Mouse (Mus musculus) left cerebral cortex, postnatal 36 days (tissue): ENCODE results near the gene Olfr1366. TPM values are rescaled to one million over a fixed set of nuclear protein-coding genes. Genes with fewer than 3 reads are reported as not detected.
A peak's percentile ranks its signal among the peaks of the same experiment; 100 is the strongest.
"Not testable (repeated sequence)": the region's sequence is repeated elsewhere in the genome, so short reads cannot be mapped to it uniquely, and the experiment has no call there.

ENCODE experiments used
- DNase-seq, 2 experiments: peaks; one replicate each; pipeline ENCODE4 v3.0.0; 2021 to 2022; ENCODE audit warnings: low spot score in 2 of 2, mixed read lengths in 1 of 2
- intact Hi-C: fragments of 180-260 bp; cut with DNase I; formaldehyde crosslinking; loops from one replicate; pipeline ENCODE4 v1.15.1; 2025
- total RNA-seq, 2 experiments: library from RNA; stranded (reverse); gene quantifications; 2 replicates each; pipeline ENCODE4 v1.2.3; 2021

Olfr1366 gene
- not detected for total RNA-seq

GRCm38 (mm10) chr13:21542708-21543107 is at the start of gene Olfr1366:
TSS of gene Olfr1366 (minus strand) at chr13:21542808.
- DNase-seq: no peak
- intact Hi-C loops: no loop called here

- intact Hi-C loops: no loop called here
- no peak for DNase-seq
These were observed 49.0 kb upstream of the Olfr1366 start for GRCm38 (mm10) chr13:21591618-21592017.

DNA sequence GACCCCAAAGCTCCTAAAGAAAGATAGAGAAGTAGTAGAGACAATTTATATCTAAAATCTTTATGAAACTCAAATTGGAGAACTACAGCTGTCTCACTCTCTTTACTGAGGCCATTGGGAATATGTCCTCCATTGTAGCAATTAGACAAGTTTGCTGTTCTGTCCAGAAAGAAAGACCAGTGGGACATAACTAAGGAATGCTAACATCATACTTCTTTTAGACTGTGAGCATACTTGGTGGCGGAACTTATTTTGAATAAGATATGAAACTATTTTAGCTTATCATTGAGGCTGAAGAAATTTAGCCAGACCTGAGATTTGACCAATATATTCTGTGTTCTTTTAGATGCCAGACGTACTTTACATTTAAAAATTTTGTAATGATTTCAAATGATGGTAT is 39.1 kb upstream of the Olfr1366 start, which contains the start of gene Olfr1364:
TSS of gene Olfr1364 (minus strand) at position 101 of the 400 bp plus-strand sequence.
- no peak for DNase-seq
- intact Hi-C loops: no loop called here

DNA sequence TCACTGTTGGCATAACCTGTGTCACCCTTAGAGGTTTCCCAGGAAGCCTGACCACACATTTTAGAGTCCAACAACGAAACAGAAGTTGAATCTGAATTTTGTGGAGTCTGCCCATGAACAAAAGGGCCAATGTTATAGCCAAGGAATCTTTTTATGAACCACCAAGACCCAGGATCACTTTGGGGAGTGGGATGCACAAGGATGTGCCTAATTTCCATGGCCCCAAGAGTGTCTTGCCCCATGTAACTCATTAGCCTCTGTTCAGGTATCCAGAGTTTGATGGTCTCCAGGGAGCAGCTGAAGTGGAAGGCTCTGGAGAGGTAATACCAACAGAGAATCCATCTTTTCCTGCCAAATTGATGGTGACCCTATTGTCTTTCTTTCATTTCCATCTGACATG is 17.2 kb upstream of the Olfr1366 start, which contains the start of gene Olfr1535:
TSS of gene Olfr1535 (minus strand) at position 101 of the 400 bp plus-strand sequence.
- DNase-seq: no peak
- intact Hi-C loops: no loop called here

DNA sequence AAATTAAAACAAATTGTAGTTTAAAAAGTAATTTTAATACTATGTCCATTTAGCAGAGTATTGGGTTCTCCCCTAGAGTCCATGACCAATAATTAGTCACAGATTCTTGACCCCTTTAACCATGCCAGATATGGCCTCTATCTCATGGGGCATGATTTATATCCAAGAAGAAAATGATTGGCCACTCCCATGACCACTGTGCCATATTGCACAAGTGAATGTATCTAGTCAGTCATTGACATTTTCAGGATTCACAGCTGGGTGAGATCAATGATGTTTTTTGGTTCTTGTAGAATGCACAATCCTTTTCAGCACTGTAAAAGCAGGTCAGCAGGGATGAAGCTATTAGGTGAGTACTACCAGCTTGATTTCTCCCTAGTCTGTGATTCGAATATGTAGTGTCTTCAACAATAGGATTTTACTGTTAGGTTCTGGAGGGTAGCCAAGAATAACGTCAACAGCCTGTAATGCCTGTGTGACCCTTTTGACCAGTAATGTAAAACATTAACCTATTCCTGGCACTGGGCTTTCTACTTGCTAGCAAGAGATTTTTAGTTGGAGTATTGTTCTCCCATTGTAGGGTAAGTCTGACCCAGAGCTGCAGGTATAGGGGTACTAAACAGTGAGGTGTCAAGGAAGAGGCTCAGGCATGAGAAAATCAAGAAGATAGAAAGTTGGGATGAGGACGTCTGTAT is 8.0 kb upstream of the Olfr1366 start:
- intact Hi-C loops: no loop called here
- DNase-seq: no peak

DNA sequence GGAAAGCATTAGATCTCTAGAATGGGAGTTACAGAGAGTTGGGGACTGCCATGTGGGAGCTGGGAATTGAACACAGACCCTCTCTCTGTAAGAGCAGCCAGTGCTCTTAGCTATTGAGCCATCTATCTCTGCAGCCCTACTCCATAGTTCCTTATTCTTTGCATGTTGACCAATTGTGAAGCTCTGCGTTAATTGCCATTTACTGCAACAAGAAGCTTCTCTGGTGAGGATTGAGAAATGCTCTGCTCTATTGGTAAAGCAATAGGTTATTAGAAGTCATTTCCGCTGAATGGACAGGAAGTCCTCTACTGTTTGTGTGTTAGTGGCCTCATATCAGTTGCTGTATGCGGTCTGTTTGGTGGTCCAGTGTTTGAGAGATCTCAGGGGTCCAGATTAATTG is 6.9 kb upstream of the Olfr1366 start:
- intact Hi-C loops: no loop called here
- DNase-seq: no peak

DNA sequence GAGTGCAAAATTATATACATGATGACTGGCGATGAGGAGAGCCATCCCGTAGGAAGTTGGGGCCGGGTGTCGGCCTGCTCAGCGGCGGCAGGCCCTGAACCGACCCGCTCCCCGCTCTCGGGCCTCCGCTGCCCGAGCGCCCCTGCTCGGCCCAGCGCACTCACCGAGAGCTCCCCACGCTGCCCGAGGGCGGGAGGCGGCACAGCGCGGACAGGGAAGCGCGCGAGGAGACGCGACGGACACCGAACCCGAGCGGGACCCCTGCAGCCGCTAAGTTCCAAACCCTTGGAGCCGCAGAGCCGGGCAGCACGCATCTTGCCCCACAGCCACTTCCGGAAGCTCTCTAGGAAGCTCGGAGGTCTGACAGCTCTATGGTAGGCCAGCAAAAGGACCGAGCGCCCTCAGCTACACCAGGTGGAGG is 11.8 kb downstream of the Olfr1366 start, which contains the start of gene Zkscan8:
TSS of gene Zkscan8 (minus strand) at position 340 of the 421 bp plus-strand sequence.
- intact Hi-C loops: loop anchor here (2.0 to 5.0 kb wide), 3 partner anchors 24 to 128 kb away; partner anchors contain the start of genes Gm10065, Zkscan3 and Zkscan4
- DNase-seq: peak; percentile 90 to 92

- DNase-seq: no peak
- intact Hi-C loops: loop anchor here (2.0 to 5.0 kb wide), 3 partner anchors 23 to 128 kb away; partner anchors contain the start of genes Gm10065, Zkscan3 and Zkscan4
These were observed 12.5 kb downstream of the Olfr1366 start for GRCm38 (mm10) chr13:21530136-21530535.

DNA sequence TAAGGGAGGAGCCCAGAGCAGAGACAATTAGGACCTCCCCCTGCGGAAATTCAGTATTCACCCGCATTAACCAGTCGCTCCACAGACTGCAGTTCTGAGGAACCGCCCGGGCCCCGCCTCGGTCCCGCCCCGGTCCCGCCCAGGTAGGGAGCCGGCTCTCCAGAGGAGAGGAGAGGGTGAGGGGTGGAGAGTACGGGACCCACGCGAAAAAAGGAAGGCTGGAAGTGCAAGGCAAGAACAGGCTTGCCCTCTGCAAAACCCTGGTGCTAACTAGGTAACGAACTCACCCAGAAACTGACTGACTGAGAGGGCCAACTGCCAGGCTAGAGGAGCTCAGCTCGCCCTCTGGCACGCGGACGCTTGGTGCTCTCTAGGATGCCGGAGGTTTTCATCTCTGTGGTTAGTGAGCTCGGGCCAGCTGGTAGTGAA is 36.4 kb downstream of the Olfr1366 start:
- intact Hi-C loops: loop anchor here (2.0 kb wide), 2 partner anchors 25 to 53 kb away; partner anchors contain the start of genes Zkscan8 and Zscan26
- peak; percentile 68 to 74 for DNase-seq

DNA sequence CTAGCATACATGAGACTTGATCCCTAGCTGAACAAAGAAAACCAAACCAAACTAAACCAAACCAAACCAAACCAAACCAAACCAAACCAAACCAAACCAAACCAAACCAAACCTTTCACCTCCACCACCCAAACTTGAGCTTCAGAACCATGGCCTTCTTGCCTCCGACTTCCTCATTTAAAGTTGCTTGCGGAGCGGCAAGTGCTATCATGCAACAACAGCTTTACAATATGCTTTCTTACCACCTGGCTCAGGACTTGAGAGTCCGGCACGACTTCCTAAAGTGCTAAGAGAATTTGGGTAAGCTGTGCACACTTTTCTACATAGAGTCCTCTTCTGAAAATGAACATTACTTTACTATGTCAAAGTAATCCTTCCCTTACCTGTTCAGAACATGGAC is 40.3 kb downstream of the Olfr1366 start:
- intact Hi-C loops: no loop called here
- no peak for DNase-seq

- intact Hi-C loops, DNase-seq: not testable (repeated sequence)
These were observed 41.4 kb downstream of the Olfr1366 start, which contains the start of gene Gm11273 for GRCm38 (mm10) chr13:21501182-21501581. TSS of gene Gm11273 (minus strand) at chr13:21501418.

GRCm38 (mm10) chr13:21495080-21495479 is 47.5 kb downstream of the Olfr1366 start, which contains the start of gene AK157302:
TSS of gene AK157302 (plus strand) at chr13:21495223.
- no peak for DNase-seq
- intact Hi-C loops: no loop called here

- intact Hi-C loops: no loop called here
- DNase-seq: no peak
These were observed 49.8 kb downstream of the Olfr1366 start for GRCm38 (mm10) chr13:21492847-21493246.

GRCm38 (mm10) chr13:21486881-21487280 is 55.7 kb downstream of the Olfr1366 start:
- DNase-seq: no peak
- intact Hi-C loops: no loop called here

Other genes with a start within 250 kb of the Olfr1366 start
- gene Gpx6, start 230.7 kb downstream of the Olfr1366 start, total RNA-seq: not detected
- not detected for gene Olfr1367, start 195.9 kb downstream of the Olfr1366 start, total RNA-seq
- gene Zscan12, start 180.0 kb downstream of the Olfr1366 start, total RNA-seq: 1 to 10 TPM; 7.1 to 9.4 TPM
- gene Zkscan3, start 140.1 kb downstream of the Olfr1366 start, total RNA-seq: 10 to 100 TPM; 30.3 to 45.5 TPM
- 1 to 10 TPM; 1.3 to 1.9 TPM for gene Pgbd1, start 101.8 kb downstream of the Olfr1366 start, total RNA-seq
- 10 to 100 TPM; 43.8 to 58.5 TPM for gene Zscan26, start 89.1 kb downstream of the Olfr1366 start, total RNA-seq
- 1 to 10 TPM; 1.4 to 1.7 TPM for gene Nkapl, start 74.3 kb downstream of the Olfr1366 start, total RNA-seq
- gene Zkscan4, start 63.9 kb downstream of the Olfr1366 start, total RNA-seq: 1 to 10 TPM; 7.5 to 7.6 TPM
- not detected for gene Gm10065, start 63.4 kb downstream of the Olfr1366 start, total RNA-seq
- 10 to 100 TPM; 20.5 to 25.5 TPM for gene AK157302, start 47.6 kb downstream of the Olfr1366 start, total RNA-seq
- 10 to 100 TPM; 56.4 to 67.0 TPM for gene Gm11273, start 41.4 kb downstream of the Olfr1366 start, total RNA-seq
- 10 to 100 TPM; 15.9 to 18.1 TPM for gene Zkscan8, start 11.7 kb downstream of the Olfr1366 start, total RNA-seq
- not detected for gene Olfr1535, start 17.1 kb upstream of the Olfr1366 start, total RNA-seq
- not detected for gene Olfr1364, start 39.0 kb upstream of the Olfr1366 start, total RNA-seq
- not detected for gene Olfr1362, start 71.2 kb upstream of the Olfr1366 start, total RNA-seq
- gene Olfr11, start 99.7 kb upstream of the Olfr1366 start, total RNA-seq: not detected
- not detected for gene Olfr1361, start 120.6 kb upstream of the Olfr1366 start, total RNA-seq
- gene Olfr1360, start 134.6 kb upstream of the Olfr1366 start, total RNA-seq: not detected
- gene Olfr1359, start 155.3 kb upstream of the Olfr1366 start, total RNA-seq: not detected
- 10 to 100 TPM; 25.8 to 35.2 TPM for gene Hist1h2bl, start 173.3 kb upstream of the Olfr1366 start, total RNA-seq
- 10 to 100 TPM; 26.5 to 66.3 TPM for gene Hist1h2ai, start 173.6 kb upstream of the Olfr1366 start, total RNA-seq
- 10 to 100 TPM; 73.2 to 76.4 TPM for gene Hist1h3h, start 174.9 kb upstream of the Olfr1366 start, total RNA-seq
- gene Hist1h2bm, start 179.2 kb upstream of the Olfr1366 start, total RNA-seq: 1 to 10 TPM; 4.0 to 5.5 TPM
- 10 to 100 TPM; 16.7 to 20.3 TPM for gene Hist1h4j, start 192.3 kb upstream of the Olfr1366 start, total RNA-seq
- 100 to 1,000 TPM; 409 to 465 TPM for gene Hist1h4k, start 207.7 kb upstream of the Olfr1366 start, total RNA-seq
- 10 to 100 TPM; 14.8 to 15.0 TPM for gene Hist1h2ak, start 211.0 kb upstream of the Olfr1366 start, total RNA-seq
- 10 to 100 TPM in 1 of 2 experiments, 1 to 10 TPM in 1; 8.2 to 10.1 TPM for gene Hist1h2bn, start 211.3 kb upstream of the Olfr1366 start, total RNA-seq
- 10 to 100 TPM in 1 of 2 experiments, 1 to 10 TPM in 1; 8.2 to 10.1 TPM for gene Hist1h1b, start 237.8 kb upstream of the Olfr1366 start, total RNA-seq
- gene Hist1h3i, start 240.6 kb upstream of the Olfr1366 start, total RNA-seq: 10 to 100 TPM; 55.4 to 73.3 TPM
- gene Hist1h2an, start 244.4 kb upstream of the Olfr1366 start, total RNA-seq: not detected
- 1 to 10 TPM; 8.0 to 8.4 TPM for gene Hist1h2bp, start 244.7 kb upstream of the Olfr1366 start, total RNA-seq